Mouse (Mus musculus) CD4-positive naive resting alpha-beta T cell, adult 76 days (primary cell): Measurements from ENCODE around the gene Shank1. TPM values are rescaled to one million over a fixed set of nuclear protein-coding genes. Genes with fewer than 3 reads are reported as not detected.

Experiments used
- total RNA-seq: library from RNA; stranded (reverse); gene quantifications from one replicate; pipeline ENCODE4 v1.2.4, GENCODE M21; 2023

Shank1 gene
- total RNA-seq: 3.0 TPM

GRCm38 (mm10) chr7:44309475-44310284 lies at the start of gene Shank1:
Gene Shank1 (plus strand): TSS chr7:44310253.

GRCm38 (mm10) chr7:44261147-44261546 lies 48.9 kb upstream of the Shank1 start, which contains the start of gene Gm15517:
Gene Gm15517 (plus strand): TSS chr7:44261447.

GRCm38 (mm10) chr7:44306516-44307240 lies 3.4 kb upstream of the Shank1 start, which contains the start of gene Clec11a:
Gene Clec11a (minus strand): TSS chr7:44306902.

GRCm38 (mm10) chr7:44383980-44384715 lies 74.1 kb downstream of the Shank1 start, which contains the start of gene Syt3:
Gene Syt3 (plus strand): TSS chr7:44384102.

GRCm38 (mm10) chr7:44385720-44386119 lies 75.7 kb downstream of the Shank1 start, which contains the start of gene 1700008O03Rik:
Gene 1700008O03Rik (minus strand): TSS chr7:44385820.

Other genes starting within 250 kb of the Shank1 start
- not detected for gene Klk1b21, start 207.9 kb upstream of the Shank1 start, total RNA-seq
- gene Klk1b22, start 197.6 kb upstream of the Shank1 start, total RNA-seq: not detected
- gene Klk1b16, start 173.5 kb upstream of the Shank1 start, total RNA-seq: not detected
- not detected for gene Klk1b24, start 122.0 kb upstream of the Shank1 start, total RNA-seq
- not detected for gene Klk1b3, start 112.1 kb upstream of the Shank1 start, total RNA-seq
- not detected for gene Klk1b4, start 102.8 kb upstream of the Shank1 start, total RNA-seq
- not detected for gene Klk1b5, start 94.3 kb upstream of the Shank1 start, total RNA-seq
- 0.82 TPM for gene Klk1, start 84.9 kb upstream of the Shank1 start, total RNA-seq
- gene Gm36864, start 74.1 kb upstream of the Shank1 start, total RNA-seq: not detected
- 3.3 TPM for gene 1700028J19Rik, start 63.6 kb upstream of the Shank1 start, total RNA-seq
- gene 2410002F23Rik, start 63.5 kb upstream of the Shank1 start, total RNA-seq: 214 TPM
- not detected for gene Acp4, start 52.9 kb upstream of the Shank1 start, total RNA-seq
- not detected for gene Gm15517, start 48.8 kb upstream of the Shank1 start, total RNA-seq
- 0.67 TPM for gene Clec11a, start 3.4 kb upstream of the Shank1 start, total RNA-seq
- not detected for gene Syt3, start 73.8 kb downstream of the Shank1 start, total RNA-seq
- not detected for gene 1700008O03Rik, start 75.6 kb downstream of the Shank1 start, total RNA-seq
- not detected for gene Lrrc4b, start 118.8 kb downstream of the Shank1 start, total RNA-seq
- gene Aspdh, start 155.1 kb downstream of the Shank1 start, total RNA-seq: not detected
- gene Josd2, start 157.7 kb downstream of the Shank1 start, total RNA-seq: 47.6 TPM
- 80.4 TPM for gene Emc10, start 186.3 kb downstream of the Shank1 start, total RNA-seq
- gene Fam71e1, start 186.3 kb downstream of the Shank1 start, total RNA-seq: 6.6 TPM
- gene Mybpc2, start 214.4 kb downstream of the Shank1 start, total RNA-seq: 1.7 TPM
- 25.1 TPM for gene Spib, start 221.8 kb downstream of the Shank1 start, total RNA-seq
- gene Pold1, start 238.6 kb downstream of the Shank1 start, total RNA-seq: 41.4 TPM
- 291 TPM for gene Nr1h2, start 243.7 kb downstream of the Shank1 start, total RNA-seq